Mouse (Mus musculus): ENCODE results near the gene Cort.

GRCm38 (mm10) chr4:149154859-149155258 is 28.3 kb upstream of the Cort start:
- TF ChIP-seq CTCF (conservative IDR thresholded peaks at IDR 0.05; ENCODE audit: insufficient read depth, insufficient read length, low read depth, low read length) (no peak), POLR2A (IDR thresholded peaks at IDR 0.05; ENCODE audit: low read depth, low read length) (no peak)

Data from kidney, adult 2 months (tissue).